Mouse (Mus musculus) hindbrain, postnatal 0 days (tissue): Measurements from ENCODE around the gene Eapp. TPM values are rescaled to one million over a fixed set of nuclear protein-coding genes. Genes with fewer than 3 reads are reported as not detected.
A peak's percentile ranks its signal among the peaks of the same experiment; 100 is the strongest.
"Not testable (repeated sequence)": the region's sequence is repeated elsewhere in the genome, so short reads cannot be mapped to it uniquely, and the experiment has no call there.

Source experiments
- ATAC-seq: fragments of 200-750 bp; cut with Nextera tagmentation; 2 replicates; pipeline ENCODE4 v1.8.0; 2017; ENCODE audit warnings: mild to moderate bottlenecking, moderate TSS enrichment, moderate library complexity
- DNase-seq: peaks from one replicate; pipeline ENCODE4 v3.0.0-alpha.2; 2015; ENCODE audit warnings: low spot score
- H3K27ac ChIP-seq: fragments of 300-500 bp; sonication (generic); 2 replicates; pipeline ENCODE4 v1.5.1; 2014; ENCODE audit warnings: mild to moderate bottlenecking
- H3K27me3 ChIP-seq: fragments of 300-500 bp; sonication (generic); 2 replicates; pipeline ENCODE4 v1.6.1; 2014; ENCODE audit warnings: low read length, mixed read lengths; ENCODE audit not compliant: insufficient read depth
- H3K36me3 ChIP-seq: fragments of 300-500 bp; sonication (generic); 2 replicates; pipeline ENCODE4 v1.6.1; 2014; ENCODE audit warnings: low read length, mixed read lengths; ENCODE audit not compliant: insufficient read depth
- H3K4me1 ChIP-seq: fragments of 300-500 bp; sonication (generic); 2 replicates; pipeline ENCODE4 v1.6.1; 2014; ENCODE audit warnings: antibody characterized with exemption, low read length, mixed read lengths; ENCODE audit not compliant: insufficient read depth
- H3K4me2 ChIP-seq: fragments of 300-500 bp; sonication (generic); 2 replicates; pipeline ENCODE4 v1.6.1; 2014; ENCODE audit warnings: low read depth, mild to moderate bottlenecking, low read length, moderate library complexity, mixed read lengths
- H3K4me3 ChIP-seq: fragments of 300-500 bp; sonication (generic); 2 replicates; pipeline ENCODE4 v1.5.1; 2014; ENCODE audit warnings: low read length
- H3K9ac ChIP-seq: fragments of 300-500 bp; sonication (generic); replicated peaks from 2 replicates; pipeline ENCODE4 v1.6.1; 2014; ENCODE audit warnings: mild to moderate bottlenecking, low read length, moderate library complexity, mixed read lengths
- H3K9me3 ChIP-seq: fragments of 300-500 bp; sonication (generic); 2 replicates; pipeline ENCODE4 v1.6.1; 2016; ENCODE audit warnings: low read length, mixed read lengths
- CTCF ChIP-seq: IDR thresholded peaks from 2 replicates; pipeline ENCODE4 v1.5.1; 2016; ENCODE audit warnings: antibody characterized with exemption, control low read depth, low read depth
- WGBS: fragments of 180-500 bp; shearing (Covaris S2); extraction: QIAGEN DNeasy Blood & Tissue Kit; methylation state at CpG from one replicate; pipeline ENCODE4 v1.1.7; 2014; 5-methylcytosine and 5-hydroxymethylcytosine counted together
- polyA plus RNA-seq: library from polyadenylated mRNA; unstranded; fragments of >200 nt; fragmentation: Nextera tagmentation; extraction: Ambion mirVana; gene quantifications from 2 replicates; pipeline ENCODE4 v1.2.1, GENCODE M21; 2015
- total RNA-seq: library from RNA; depleted of rRNA; stranded (reverse); fragments of >200 nt; gene quantifications from 2 replicates; pipeline ENCODE4 v1.2.3, GENCODE M21; 2014

Gene Eapp
- total and polyA plus RNA-seq, 2 experiments from 2014 or later = 19.0 to 95.3 TPM

DNA sequence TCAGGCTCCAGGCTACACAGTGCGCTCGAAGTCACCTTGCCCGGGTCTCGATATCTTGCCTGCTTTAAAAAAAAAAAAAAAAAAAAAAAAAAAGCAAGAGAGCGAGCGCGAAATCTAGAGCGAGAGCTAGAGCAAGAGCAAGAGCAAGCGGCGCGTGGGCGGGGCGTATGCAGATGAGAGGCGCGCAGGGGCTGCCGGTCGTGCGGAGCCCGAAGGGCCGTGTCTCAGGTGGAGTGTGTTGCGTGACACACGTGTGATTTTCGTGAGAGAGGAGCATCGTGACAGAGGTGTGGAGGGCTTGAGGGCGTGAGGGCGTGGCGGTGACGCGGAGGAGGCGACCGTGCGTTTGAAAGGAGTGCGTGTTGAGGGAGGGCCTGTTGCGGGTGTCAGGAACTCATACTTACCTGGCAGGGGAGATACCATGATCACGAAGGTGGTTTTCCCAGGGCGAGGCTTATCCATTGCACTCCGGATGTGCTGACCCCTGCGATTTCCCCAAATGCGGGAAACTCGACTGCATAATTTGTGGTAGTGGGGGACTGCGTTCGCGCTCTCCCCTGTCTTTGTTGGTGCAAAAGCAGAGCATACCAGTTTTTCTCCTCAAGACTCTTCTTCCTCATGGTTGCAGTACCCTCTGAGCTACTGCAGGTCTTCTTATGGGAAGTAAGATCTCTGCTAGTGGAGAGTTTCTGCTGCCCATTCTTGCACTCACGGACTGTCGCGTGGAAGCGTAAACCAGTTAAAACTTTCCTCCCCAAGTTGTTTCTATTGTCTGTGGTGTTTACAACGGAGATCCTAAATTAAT is 18.3 kb upstream of the Eapp start:
- H3K4me3 ChIP-seq, H3K27ac ChIP-seq, H3K4me1 ChIP-seq, H3K36me3 ChIP-seq, H3K9ac ChIP-seq, H3K4me2 ChIP-seq, H3K27me3 ChIP-seq, H3K9me3 ChIP-seq, DNase-seq: not testable (repeated sequence)
- peak; percentile 74 for ATAC-seq
- no CpG with 5 or more reads among the region's 48 CpGs for WGBS

- peak; percentile 85 for ATAC-seq
Measured at GRCm38 (mm10) chr12:54710494-54710879, 14.8 kb upstream of the Eapp start.

DNA sequence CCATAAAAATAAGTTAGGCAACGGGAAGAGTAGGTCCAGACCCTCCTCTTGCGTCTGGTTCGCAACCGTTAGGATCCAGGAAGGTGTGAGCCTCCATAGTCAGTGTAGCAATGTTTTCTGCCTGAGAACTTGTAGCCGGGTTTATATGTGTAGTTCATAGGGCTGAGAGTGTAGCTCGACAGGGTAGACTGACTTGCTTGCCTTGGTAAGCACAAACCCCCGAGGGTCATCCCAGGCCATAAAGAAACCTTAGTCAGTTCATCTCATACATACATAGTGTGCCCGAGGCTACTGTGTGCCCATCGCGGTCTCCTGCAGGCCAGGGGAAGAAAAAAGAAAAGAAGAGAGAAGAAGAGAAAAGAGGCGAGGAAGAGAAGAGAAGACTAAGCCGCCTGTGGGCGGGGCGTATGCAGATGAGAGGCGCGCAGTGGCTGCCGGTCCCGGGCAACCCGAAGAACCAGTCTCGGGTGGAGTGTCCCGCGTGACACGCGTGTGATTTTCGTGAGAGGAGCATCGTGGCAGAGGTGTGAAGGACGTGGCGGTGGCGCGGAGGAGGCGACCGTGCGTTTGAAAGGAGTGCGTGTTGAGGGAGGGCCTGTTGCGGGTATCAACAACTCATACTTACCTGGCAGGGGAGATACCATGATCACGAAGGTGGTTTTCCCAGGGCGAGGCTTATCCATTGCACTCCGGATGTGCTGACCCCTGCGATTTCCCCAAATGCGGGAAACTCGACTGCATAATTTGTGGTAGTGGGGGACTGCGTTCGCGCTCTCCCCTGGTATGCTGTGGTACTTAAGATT is 14.2 kb upstream of the Eapp start:
- not testable (repeated sequence) for H3K27ac ChIP-seq, H3K27me3 ChIP-seq, H3K9ac ChIP-seq, H3K4me3 ChIP-seq, H3K4me1 ChIP-seq, H3K36me3 ChIP-seq, H3K4me2 ChIP-seq, H3K9me3 ChIP-seq, DNase-seq
- WGBS = 0% methylated on average over 10 of the region's 44 CpGs
- ATAC-seq = peak; percentile 81

More at GRCm38 (mm10) chr12:54710494-54710879, 14.8 kb upstream of the Eapp start:
- 2% methylated on average over 3 of the region's 8 CpGs for WGBS
- H3K4me1 ChIP-seq, H3K27ac ChIP-seq, H3K9me3 ChIP-seq, H3K36me3 ChIP-seq, H3K27me3 ChIP-seq, H3K4me2 ChIP-seq, H3K4me3 ChIP-seq, DNase-seq, H3K9ac ChIP-seq: not testable (repeated sequence)

GRCm38 (mm10) chr12:54699394-54699793 is 3.7 kb upstream of the Eapp start:
- ATAC-seq (no peak), DNase-seq (no peak)
- Histone ChIP-seq H3K36me3 (no peaks in the 10 kb centered on the region), H3K4me2 (no peak overlapping the region), H3K9ac (no peak overlapping the region), H3K4me3 (no peak overlapping the region), H3K9me3 (no peaks in the 10 kb centered on the region), H3K27ac (no peak overlapping the region), H3K27me3 (no peaks in the 10 kb centered on the region), H3K4me1 (no peaks in the 10 kb centered on the region; the same call in 1 of the 2 replicates)
- WGBS = 75% methylated on average over 7 of the region's 7 CpGs
- no peak for TF ChIP-seq CTCF

- H3K27ac ChIP-seq = no peak overlapping the region
- no peaks in the 10 kb centered on the region for H3K36me3 ChIP-seq
- DNase-seq (no peak), ATAC-seq (no peak)
- no peak overlapping the region for H3K4me3 ChIP-seq
- no peak overlapping the region for H3K4me2 ChIP-seq
- TF ChIP-seq CTCF = no peak
- H3K9ac ChIP-seq = no peak overlapping the region
- no peaks in the 10 kb centered on the region for H3K27me3 ChIP-seq
- no peaks in the 10 kb centered on the region; the same call in 1 of the 2 replicates for H3K4me1 ChIP-seq
- no peaks in the 10 kb centered on the region for H3K9me3 ChIP-seq
- WGBS = 54% methylated on average over 6 of the region's 6 CpGs
Measured at GRCm38 (mm10) chr12:54697791-54698250, 2.1 kb upstream of the Eapp start.

DNA sequence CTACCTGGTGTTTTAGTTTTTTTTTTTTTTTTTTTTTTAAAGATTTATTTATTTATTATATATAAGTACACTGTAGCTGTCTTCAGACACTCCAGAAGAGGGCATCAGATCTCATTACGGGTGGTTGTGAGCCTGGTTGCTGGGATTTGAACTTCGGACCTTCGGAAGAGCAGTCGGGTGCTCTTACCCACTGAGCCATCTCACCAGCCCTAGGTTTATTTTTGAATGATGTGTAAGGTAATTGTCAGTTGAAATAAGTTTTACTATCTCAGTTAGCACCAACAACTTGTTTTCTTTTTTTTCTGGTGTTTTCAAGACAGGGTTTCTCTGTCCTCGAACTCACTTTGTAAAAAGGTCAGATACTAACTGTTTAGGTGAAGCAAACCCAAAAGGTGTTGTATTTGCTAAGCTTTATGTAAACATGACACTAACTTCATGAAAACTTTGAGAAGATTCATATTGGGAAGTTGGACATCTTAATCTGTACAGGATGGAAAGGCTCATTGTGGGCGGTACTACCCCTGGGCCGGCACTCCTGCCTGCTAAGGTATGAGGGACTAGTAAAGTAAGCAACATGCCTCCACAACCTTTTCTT is 1.4 kb upstream of the Eapp start:
- TF ChIP-seq CTCF = no peak
- H3K27ac ChIP-seq = no peak overlapping the region
- H3K9ac ChIP-seq = no peak overlapping the region
- H3K4me1 ChIP-seq = no peaks in the 10 kb centered on the region; the same call in 1 of the 2 replicates
- 8% methylated on average over 7 of the region's 7 CpGs for WGBS
- H3K4me3 ChIP-seq = no peak overlapping the region
- H3K4me2 ChIP-seq = no peak overlapping the region
- no peaks in the 10 kb centered on the region for H3K9me3 ChIP-seq
- 0 out of 2 replicates have a peak, but pooled peaks cover 2% of the 10 kb centered on the region for H3K36me3 ChIP-seq
- DNase-seq = no peak
- no peaks in the 10 kb centered on the region for H3K27me3 ChIP-seq
- peak; percentile 50 for ATAC-seq
